Mouse (Mus musculus): ENCODE results near the gene Podnl1.

- TF ChIP-seq CTCF (IDR thresholded peaks at IDR 0.05; ENCODE audit: insufficient read depth, low read depth, low read length), result no peak
- TF ChIP-seq POLR2A (IDR thresholded peaks at IDR 0.05; ENCODE audit: insufficient read depth, low read depth, low read length), result no peak
Observed at GRCm38 (mm10) chr8:84096061-84096460, 29.7 kb upstream of the Podnl1 start.

Data from olfactory bulb, adult 2 months (tissue).